Mouse (Mus musculus) effector memory CD4-positive, alpha-beta T cell, adult 7 months (primary cell): Measurements from ENCODE around the gene Atp2a2. TPM values are rescaled to one million over a fixed set of nuclear protein-coding genes. Genes with fewer than 3 reads are reported as not detected.

ENCODE experiments used
- polyA plus RNA-seq: library from polyadenylated mRNA; unstranded; fragments of 100-300 nt; shearing (Covaris generic); gene quantifications from one replicate; pipeline ENCODE4 v1.2.1, GENCODE M21; 2017

Atp2a2 gene
- 79.5 TPM for polyA plus RNA-seq

GRCm38 (mm10) chr5:122502077-122502941, at the start of gene Atp2a2:
Gene Atp2a2, minus strand, starts transcription at chr5:122502225.

DNA sequence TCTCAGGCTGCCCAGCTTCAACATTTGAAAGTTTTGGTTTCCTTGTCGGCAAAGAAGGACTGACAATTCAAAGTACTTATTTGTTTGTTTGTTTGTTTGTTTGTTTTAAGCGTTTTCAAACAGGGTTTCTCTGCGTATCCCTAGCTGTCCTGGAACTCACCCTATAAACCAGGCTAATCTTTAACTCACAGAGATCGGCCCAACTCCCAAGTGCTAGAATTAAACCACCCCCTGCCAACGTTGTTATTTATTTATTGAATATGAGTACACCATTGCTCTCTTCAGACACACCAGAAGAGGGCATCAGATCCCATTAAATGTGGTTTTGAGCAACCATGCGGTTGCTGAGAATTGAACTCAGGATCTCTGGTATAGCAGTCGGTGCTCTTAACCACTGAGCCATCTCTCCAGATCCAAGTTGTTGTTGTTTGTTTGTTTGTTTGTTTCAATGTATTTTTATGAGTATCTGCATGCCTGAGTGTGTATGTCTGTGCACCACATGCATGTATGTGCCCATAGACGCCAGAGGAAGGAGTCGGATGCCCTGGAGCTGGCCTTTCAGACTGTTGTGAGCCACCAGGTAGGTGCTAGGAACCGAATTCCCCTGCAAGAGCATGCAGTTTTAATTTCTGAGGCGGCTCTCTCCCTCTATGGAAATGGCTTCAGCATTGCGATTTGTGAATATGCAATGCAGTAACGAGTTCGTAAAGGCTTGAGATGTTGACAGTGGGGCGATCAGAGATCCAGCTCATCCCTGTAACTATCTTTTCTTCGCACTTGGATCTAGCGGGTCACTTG, 80.6 kb downstream of the Atp2a2 start, which contains the start of gene Anapc7:
Gene Anapc7 (plus strand): TSS at position 423 of the 798 bp plus-strand sequence.

Other genes starting within 250 kb of the Atp2a2 start
- 2.1 TPM for gene Tctn1, start 237.8 kb downstream of the Atp2a2 start, polyA plus RNA-seq
- gene Pptc7, start 217.9 kb downstream of the Atp2a2 start, polyA plus RNA-seq: 59.2 TPM
- 1.0 TPM for gene Rad9b, start 148.0 kb downstream of the Atp2a2 start, polyA plus RNA-seq
- gene Vps29, start 147.9 kb downstream of the Atp2a2 start, polyA plus RNA-seq: 127 TPM
- 122 TPM for gene Gpn3, start 130.3 kb downstream of the Atp2a2 start, polyA plus RNA-seq
- gene Fam216a, start 129.9 kb downstream of the Atp2a2 start, polyA plus RNA-seq: 19.3 TPM
- 901 TPM for gene Arpc3, start 110.3 kb downstream of the Atp2a2 start, polyA plus RNA-seq
- gene Anapc7, start 80.5 kb downstream of the Atp2a2 start, polyA plus RNA-seq: 31.3 TPM
- 2.8 TPM for gene Ift81, start 112.3 kb upstream of the Atp2a2 start, polyA plus RNA-seq
- gene P2rx7, start 141.7 kb upstream of the Atp2a2 start, polyA plus RNA-seq: 21.3 TPM
- 56.8 TPM for gene P2rx4, start 205.3 kb upstream of the Atp2a2 start, polyA plus RNA-seq